Mouse (Mus musculus): Measurements from ENCODE around the gene Srpk2. TPM values are rescaled to one million over a fixed set of nuclear protein-coding genes. Genes with fewer than 3 reads are reported as not detected.

Gene Srpk2
- total and polyA plus RNA-seq, 2 experiments from 2014 or later: 62.2 to 150 TPM

DNA sequence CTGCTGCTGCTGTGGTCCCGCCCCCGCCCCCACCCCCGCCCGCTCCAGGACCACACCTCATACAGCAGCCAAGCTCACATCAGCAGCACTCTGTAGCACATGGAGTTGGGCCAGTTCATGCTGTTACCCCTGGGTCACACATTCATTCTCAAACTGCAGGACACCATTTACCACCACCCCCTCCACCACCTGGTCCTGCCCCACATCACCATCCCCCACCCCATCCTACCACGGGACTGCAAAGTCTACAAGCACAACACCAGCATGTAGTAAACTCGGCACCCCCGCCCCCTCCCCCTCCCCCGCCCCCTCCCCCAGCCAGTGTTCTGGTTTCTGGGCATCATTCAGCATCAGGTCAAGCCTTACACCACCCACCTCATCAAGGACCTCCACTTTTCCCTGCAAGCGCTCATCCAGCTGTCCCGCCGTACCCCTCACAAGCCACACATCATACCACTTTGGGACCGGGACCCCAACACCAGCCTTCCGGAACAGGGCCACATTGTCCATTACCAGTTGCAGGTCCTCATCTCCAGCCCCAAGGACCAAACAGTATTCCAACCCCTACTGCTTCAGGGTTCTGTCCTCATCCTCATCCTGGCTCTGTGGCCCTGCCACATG is 182.0 kb downstream of the Srpk2 start:
- DNase-seq (ENCODE audit: low spot score) (no peak), ATAC-seq (peak; percentile 57)
- no peak for TF ChIP-seq CTCF (IDR thresholded peaks at IDR 0.05; ENCODE audit: low read depth)
- Histone ChIP-seq H3K4me3 (ENCODE audit: low read length) (no peak overlapping the region), H3K4me1 (ENCODE audit: insufficient read depth, low read length) (no peaks in the 10 kb centered on the region), H3K4me2 (ENCODE audit: low read depth, low read length) (no peak overlapping the region), H3K9ac (replicated peaks; ENCODE audit: low read length) (no peak overlapping the region), H3K9me3 (ENCODE audit: low read length) (no peaks in the 10 kb centered on the region), H3K36me3 (ENCODE audit: insufficient read depth, low read length) (peaks cover 44% of the 10 kb centered on the region), H3K27me3 (ENCODE audit: insufficient read depth, low read length) (no peaks in the 10 kb centered on the region), H3K27ac (no peak overlapping the region)
- 77% methylated on average over 12 of the region's 13 CpGs for WGBS

- no peak overlapping the region for H3K9ac ChIP-seq (replicated peaks; ENCODE audit: low read length)
- DNase-seq (ENCODE audit: low spot score): no peak
- TF ChIP-seq CTCF (IDR thresholded peaks at IDR 0.05; ENCODE audit: low read depth): no peak
- 78% methylated on average over 13 of the region's 13 CpGs for WGBS
- H3K27me3 ChIP-seq (ENCODE audit: insufficient read depth, low read length): no peaks in the 10 kb centered on the region
- H3K9me3 ChIP-seq (ENCODE audit: low read length): no peaks in the 10 kb centered on the region
- no peaks in the 10 kb centered on the region for H3K4me1 ChIP-seq (ENCODE audit: insufficient read depth, low read length)
- ATAC-seq: no peak
- H3K36me3 ChIP-seq (ENCODE audit: insufficient read depth, low read length): peaks cover 48% of the 10 kb centered on the region
- H3K4me3 ChIP-seq (ENCODE audit: low read length): no peak overlapping the region
- no peak overlapping the region for H3K27ac ChIP-seq
- no peak overlapping the region for H3K4me2 ChIP-seq (ENCODE audit: low read depth, low read length)
These were observed 182.7 kb downstream of the Srpk2 start for GRCm38 (mm10) chr5:23501582-23502316.

DNA sequence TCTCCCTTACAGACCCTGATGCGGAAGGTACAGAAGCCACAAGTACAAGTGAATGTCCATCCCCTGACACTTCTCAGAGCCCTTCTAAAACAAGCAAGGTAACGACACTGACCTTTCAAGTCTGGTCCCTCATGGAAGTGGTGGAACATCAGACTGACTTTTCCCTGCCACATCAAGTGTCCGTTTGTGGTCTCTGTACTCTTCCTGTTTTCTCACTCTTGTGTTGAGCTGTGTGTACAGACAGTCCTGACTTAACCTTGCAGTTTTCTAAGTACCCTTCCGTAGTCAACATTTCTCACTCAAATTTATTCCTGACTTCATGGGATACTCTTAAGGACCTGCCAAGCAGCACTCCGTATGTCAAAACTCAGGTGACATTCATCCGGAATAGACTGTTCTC is 183.7 kb downstream of the Srpk2 start:
- Histone ChIP-seq H3K4me2 (ENCODE audit: low read depth, low read length) (no peak overlapping the region), H3K27me3 (ENCODE audit: insufficient read depth, low read length) (no peaks in the 10 kb centered on the region), H3K4me3 (ENCODE audit: low read length) (no peak overlapping the region), H3K4me1 (ENCODE audit: insufficient read depth, low read length) (no peaks in the 10 kb centered on the region), H3K27ac (no peak overlapping the region), H3K9me3 (ENCODE audit: low read length) (no peaks in the 10 kb centered on the region), H3K9ac (replicated peaks; ENCODE audit: low read length) (no peak overlapping the region), H3K36me3 (ENCODE audit: insufficient read depth, low read length) (peaks cover 55% of the 10 kb centered on the region)
- 95% methylated on average over 6 of the region's 6 CpGs for WGBS
- no peak for ATAC-seq
- DNase-seq (ENCODE audit: low spot score): no peak
- no peak for TF ChIP-seq CTCF (IDR thresholded peaks at IDR 0.05; ENCODE audit: low read depth)

GRCm38 (mm10) chr5:23499257-23499656 is 185.2 kb downstream of the Srpk2 start:
- DNase-seq (ENCODE audit: low spot score) (no peak), ATAC-seq (no peak)
- Histone ChIP-seq H3K9me3 (ENCODE audit: low read length) (no peaks in the 10 kb centered on the region), H3K9ac (replicated peaks; ENCODE audit: low read length) (no peak overlapping the region), H3K27me3 (ENCODE audit: insufficient read depth, low read length) (no peaks in the 10 kb centered on the region), H3K4me1 (ENCODE audit: insufficient read depth, low read length) (no peaks in the 10 kb centered on the region), H3K4me2 (ENCODE audit: low read depth, low read length) (no peak overlapping the region), H3K36me3 (ENCODE audit: insufficient read depth, low read length) (peaks cover 62% of the 10 kb centered on the region), H3K4me3 (ENCODE audit: low read length) (no peak overlapping the region), H3K27ac (no peak overlapping the region)
- 95% methylated on average over 16 of the region's 16 CpGs for WGBS
- TF ChIP-seq CTCF (IDR thresholded peaks at IDR 0.05; ENCODE audit: low read depth): no peak

- H3K27ac ChIP-seq: no peak overlapping the region
- H3K9ac ChIP-seq (replicated peaks; ENCODE audit: low read length): no peak overlapping the region
- no peak for DNase-seq (ENCODE audit: low spot score)
- no peaks in the 10 kb centered on the region for H3K27me3 ChIP-seq (ENCODE audit: insufficient read depth, low read length)
- no peak overlapping the region for H3K4me3 ChIP-seq (ENCODE audit: low read length)
- no peak overlapping the region for H3K4me2 ChIP-seq (ENCODE audit: low read depth, low read length)
- WGBS: 79% methylated on average over 10 of the region's 10 CpGs
- no peaks in the 10 kb centered on the region for H3K4me1 ChIP-seq (ENCODE audit: insufficient read depth, low read length)
- H3K36me3 ChIP-seq (ENCODE audit: insufficient read depth, low read length): peaks cover 72% of the 10 kb centered on the region
- no peak for ATAC-seq
- H3K9me3 ChIP-seq (ENCODE audit: low read length): no peaks in the 10 kb centered on the region
- TF ChIP-seq CTCF (IDR thresholded peaks at IDR 0.05; ENCODE audit: low read depth): no peak
These were observed 186.5 kb downstream of the Srpk2 start for GRCm38 (mm10) chr5:23497920-23498319.

DNA sequence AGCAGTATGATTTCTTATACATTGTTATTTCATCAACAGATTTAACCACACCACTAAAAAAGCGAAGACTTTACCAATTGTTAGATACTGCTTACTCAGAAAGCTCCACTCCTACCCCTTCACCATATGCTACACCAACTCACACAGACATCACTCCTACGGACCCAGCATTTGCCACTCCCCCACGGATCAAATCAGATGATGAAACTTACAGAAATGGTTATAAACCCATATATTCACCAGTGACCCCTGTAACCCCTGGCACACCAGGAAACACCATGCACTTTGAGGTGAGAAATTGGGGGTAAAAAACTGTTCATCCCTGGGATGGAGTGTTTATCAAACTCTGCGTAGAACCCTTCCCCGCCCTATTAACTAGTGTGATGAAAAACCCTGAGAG is 187.5 kb downstream of the Srpk2 start:
- no peak overlapping the region for H3K4me2 ChIP-seq (ENCODE audit: low read depth, low read length)
- no peak for ATAC-seq
- H3K9me3 ChIP-seq (ENCODE audit: low read length): no peaks in the 10 kb centered on the region
- no peak overlapping the region for H3K9ac ChIP-seq (replicated peaks; ENCODE audit: low read length)
- H3K4me3 ChIP-seq (ENCODE audit: low read length): no peak overlapping the region
- DNase-seq (ENCODE audit: low spot score): no peak
- H3K4me1 ChIP-seq (ENCODE audit: insufficient read depth, low read length): no peaks in the 10 kb centered on the region
- peaks cover 72% of the 10 kb centered on the region for H3K36me3 ChIP-seq (ENCODE audit: insufficient read depth, low read length)
- TF ChIP-seq CTCF (IDR thresholded peaks at IDR 0.05; ENCODE audit: low read depth): no peak
- H3K27ac ChIP-seq: no peak overlapping the region
- H3K27me3 ChIP-seq (ENCODE audit: insufficient read depth, low read length): no peaks in the 10 kb centered on the region
- whole genome bisulfite sequencing: 90% methylated on average over 5 of the region's 5 CpGs

GRCm38 (mm10) chr5:23496396-23496795 is 188.0 kb downstream of the Srpk2 start:
- 82% methylated on average over 3 of the region's 3 CpGs for WGBS
- no peaks in the 10 kb centered on the region for H3K4me1 ChIP-seq (ENCODE audit: insufficient read depth, low read length)
- no peak for DNase-seq (ENCODE audit: low spot score)
- no peak for ATAC-seq
- H3K36me3 ChIP-seq (ENCODE audit: insufficient read depth, low read length): peaks cover 66% of the 10 kb centered on the region
- H3K9me3 ChIP-seq (ENCODE audit: low read length): no peaks in the 10 kb centered on the region
- no peak overlapping the region for H3K27ac ChIP-seq
- H3K4me3 ChIP-seq (ENCODE audit: low read length): no peak overlapping the region
- H3K4me2 ChIP-seq (ENCODE audit: low read depth, low read length): no peak overlapping the region
- no peak for TF ChIP-seq CTCF (IDR thresholded peaks at IDR 0.05; ENCODE audit: low read depth)
- no peaks in the 10 kb centered on the region for H3K27me3 ChIP-seq (ENCODE audit: insufficient read depth, low read length)
- no peak overlapping the region for H3K9ac ChIP-seq (replicated peaks; ENCODE audit: low read length)
